Mouse (Mus musculus) embryonic facial prominence, embryonic 15.5 days (tissue): ENCODE data around the gene Kcne1l. TPM values are rescaled to one million over a fixed set of nuclear protein-coding genes. Genes with fewer than 3 reads are reported as not detected.
A peak's percentile ranks its signal among the peaks of the same experiment; 100 is the strongest.

Source experiments
- ATAC-seq: fragments of 200-750 bp; cut with Nextera tagmentation; 2 replicates; pipeline ENCODE4 v1.8.0; 2017; ENCODE audit warnings: low read depth, moderate TSS enrichment; ENCODE audit not compliant: insufficient number of reproducible peaks, low FRiP score, low TSS enrichment
- H3K27ac ChIP-seq: fragments of 300-500 bp; sonication (generic); replicated peaks from 2 replicates; pipeline ENCODE4 v1.5.1; 2015; ENCODE audit warnings: mild to moderate bottlenecking, inconsistent platforms
- H3K27me3 ChIP-seq: fragments of 300-500 bp; sonication (generic); 2 replicates; pipeline ENCODE4 v1.6.1; 2015; ENCODE audit warnings: inconsistent platforms
- H3K36me3 ChIP-seq: fragments of 300-500 bp; sonication (generic); 2 replicates; pipeline ENCODE4 v1.6.1; 2015; ENCODE audit warnings: mild to moderate bottlenecking, inconsistent platforms
- H3K4me1 ChIP-seq: fragments of 300-500 bp; sonication (generic); 2 replicates; pipeline ENCODE4 v1.6.1; 2015; ENCODE audit warnings: inconsistent platforms
- H3K4me2 ChIP-seq: fragments of 300-500 bp; sonication (generic); replicated peaks from 2 replicates; pipeline ENCODE4 v1.6.1; 2015; ENCODE audit warnings: mild to moderate bottlenecking, inconsistent platforms
- H3K4me3 ChIP-seq: fragments of 300-500 bp; sonication (generic); replicated peaks from 2 replicates; pipeline ENCODE4 v1.5.1; 2015; ENCODE audit warnings: mild to moderate bottlenecking, inconsistent platforms
- H3K9ac ChIP-seq: fragments of 300-500 bp; sonication (generic); 2 replicates; pipeline ENCODE4 v1.6.1; 2015; ENCODE audit warnings: inconsistent platforms
- H3K9me3 ChIP-seq: fragments of 300-500 bp; sonication (generic); replicated peaks from 2 replicates; pipeline ENCODE4 v1.6.1; 2016; ENCODE audit warnings: inconsistent platforms
- WGBS: fragments of 180-500 bp; shearing (Covaris S2); methylation state at CpG from one replicate; pipeline ENCODE4 v1.1.7; 2015; 5-methylcytosine and 5-hydroxymethylcytosine counted together
- polyA plus RNA-seq: library from polyadenylated mRNA; unstranded; fragments of >200 nt; fragmentation: Nextera tagmentation; extraction: Ambion mirVana; gene quantifications from 2 replicates; pipeline ENCODE4 v1.2.1, GENCODE M21; 2015

Kcne1l gene
- polyA plus RNA-seq: 28.2 and 30.7 TPM in 2 replicates

DNA sequence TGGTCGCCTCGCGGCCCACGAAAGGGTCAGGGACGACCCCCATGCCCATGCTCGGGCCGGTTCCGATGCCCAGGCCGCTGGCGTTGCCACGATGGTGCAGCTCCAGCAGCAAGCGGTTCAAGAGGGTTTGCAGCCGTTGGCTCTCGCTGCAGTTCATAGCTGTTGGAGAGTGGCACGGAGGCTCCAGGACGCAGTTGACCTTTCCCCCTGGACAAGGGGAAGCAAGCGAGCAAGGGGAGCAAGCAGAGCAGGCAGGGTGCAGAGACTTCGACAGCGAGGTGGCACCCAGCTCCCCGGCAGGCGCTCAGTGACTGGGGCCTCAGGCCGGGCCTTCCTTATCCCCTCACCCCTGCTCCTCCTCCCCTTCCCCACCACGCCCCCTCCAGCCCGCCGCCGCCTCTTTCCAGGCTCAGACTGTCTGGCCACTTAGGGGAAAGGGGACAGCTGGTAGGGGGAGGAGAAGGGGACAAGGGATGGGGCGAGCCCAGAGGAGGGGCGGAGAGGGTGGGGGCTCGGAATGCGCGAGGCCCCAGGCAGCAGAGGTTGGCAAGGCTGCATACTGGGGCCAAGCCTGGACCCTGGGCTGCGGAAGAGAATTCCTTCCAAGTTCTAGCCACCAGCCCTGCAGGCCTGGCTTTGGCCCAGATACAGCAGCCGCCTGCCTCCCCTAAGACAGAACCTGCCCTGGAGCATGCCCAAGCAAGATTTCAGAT is at the start of gene Kcne1l:
Kcne1l (minus strand) TSS at position 426 of the 713 bp plus-strand sequence.
- ATAC-seq: peak; percentile 79
- WGBS: 30% methylated on average over 28 of the region's 33 CpGs
- H3K36me3 ChIP-seq: no peaks in the 10 kb centered on the region
- no peaks in the 10 kb centered on the region for H3K9me3 ChIP-seq
- peak within 1 kb of the TSS; percentile 26 for H3K4me3 ChIP-seq
- H3K4me2 ChIP-seq: peak within 1 kb of the TSS; percentile 44
- H3K9ac ChIP-seq: 0 out of 2 replicates have a peak within 1 kb of the TSS, but pooled peaks have one; percentile 6
- H3K4me1 ChIP-seq: peaks cover 9% of the 10 kb centered on the region
- H3K27me3 ChIP-seq: peaks cover 35% of the 10 kb centered on the region
- no peak within 1 kb of the TSS for H3K27ac ChIP-seq

DNA sequence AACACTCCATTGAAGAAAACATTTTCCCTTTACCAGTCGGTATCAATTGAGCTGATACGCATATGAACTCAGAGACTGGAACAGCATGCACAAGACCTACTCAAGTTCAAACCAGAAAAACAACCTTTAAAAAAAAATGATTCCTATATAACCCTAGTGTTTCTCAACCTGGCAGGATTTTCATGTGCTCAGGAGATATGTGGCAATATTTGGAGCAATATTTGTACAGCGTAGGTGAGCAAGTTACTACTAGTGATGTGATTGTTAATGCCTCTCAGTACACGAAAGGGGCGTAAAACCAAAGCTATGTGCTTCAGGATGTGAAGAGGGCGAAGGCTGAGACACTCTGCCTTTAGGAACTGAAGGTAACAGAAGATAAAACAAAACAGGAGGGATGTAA is 30.1 kb upstream of the Kcne1l start:
- Histone ChIP-seq H3K36me3 (no peaks in the 10 kb centered on the region), H3K9me3 (no peaks in the 10 kb centered on the region), H3K4me2 (no peak overlapping the region), H3K4me3 (no peak overlapping the region), H3K27ac (no peak overlapping the region), H3K27me3 (no peaks in the 10 kb centered on the region), H3K4me1 (no peaks in the 10 kb centered on the region), H3K9ac (no peak overlapping the region)
- 87% methylated on average over 6 of the region's 6 CpGs for WGBS
- no peak for ATAC-seq

DNA sequence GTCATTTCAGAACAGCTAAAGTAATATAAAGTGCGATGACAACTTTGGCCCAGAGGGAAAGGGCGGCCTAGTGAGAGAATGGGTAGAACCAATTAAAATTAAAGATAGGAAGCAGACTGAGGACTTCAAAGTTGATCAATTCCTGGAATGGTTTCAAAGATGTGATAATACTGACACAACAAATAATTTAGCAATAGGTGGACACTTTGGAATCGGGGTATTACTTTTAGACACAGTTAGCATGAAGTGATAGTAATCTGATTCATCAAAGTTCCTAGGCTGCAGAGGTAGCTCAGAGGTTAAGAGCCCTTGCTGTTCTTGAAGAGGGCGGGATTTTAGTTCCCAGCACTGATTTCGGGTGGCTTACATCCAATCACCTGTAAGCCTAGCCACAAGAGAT is 29.4 kb upstream of the Kcne1l start:
- H3K27ac ChIP-seq: no peak overlapping the region
- no peaks in the 10 kb centered on the region for H3K27me3 ChIP-seq
- no peak overlapping the region for H3K4me3 ChIP-seq
- H3K4me2 ChIP-seq: no peak overlapping the region
- no peaks in the 10 kb centered on the region for H3K36me3 ChIP-seq
- no peaks in the 10 kb centered on the region for H3K4me1 ChIP-seq
- no peaks in the 10 kb centered on the region for H3K9me3 ChIP-seq
- ATAC-seq: no peak
- 74% methylated on average over 5 of the region's 5 CpGs for WGBS
- no peak overlapping the region for H3K9ac ChIP-seq

DNA sequence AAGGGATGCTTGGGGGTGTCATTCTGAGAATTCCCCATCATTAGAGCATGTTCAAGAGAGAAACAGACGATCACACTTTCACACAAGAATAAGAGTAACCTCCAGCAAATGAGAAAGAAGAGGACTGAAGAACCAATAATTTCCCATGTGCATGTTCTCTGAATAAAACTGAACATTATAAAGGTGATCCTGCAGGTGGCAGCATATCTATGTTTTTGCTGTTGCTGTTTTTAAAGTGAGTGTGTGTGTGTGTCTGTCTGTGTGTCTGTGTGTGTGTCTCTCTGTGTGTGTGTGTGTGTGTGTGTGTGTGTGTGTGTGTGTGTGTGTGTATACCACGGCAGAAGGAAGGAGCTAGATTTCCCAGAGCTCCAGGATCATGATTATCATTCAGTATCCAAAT is 19.7 kb upstream of the Kcne1l start:
- no peaks in the 10 kb centered on the region for H3K9me3 ChIP-seq
- H3K27me3 ChIP-seq: no peaks in the 10 kb centered on the region
- no peaks in the 10 kb centered on the region for H3K36me3 ChIP-seq
- no peak overlapping the region for H3K4me3 ChIP-seq
- H3K4me1 ChIP-seq: no peaks in the 10 kb centered on the region
- H3K27ac ChIP-seq: no peak overlapping the region
- no peak overlapping the region for H3K9ac ChIP-seq
- ATAC-seq: no peak
- WGBS: 76% methylated on average over 2 of the region's 2 CpGs
- no peak overlapping the region for H3K4me2 ChIP-seq

DNA sequence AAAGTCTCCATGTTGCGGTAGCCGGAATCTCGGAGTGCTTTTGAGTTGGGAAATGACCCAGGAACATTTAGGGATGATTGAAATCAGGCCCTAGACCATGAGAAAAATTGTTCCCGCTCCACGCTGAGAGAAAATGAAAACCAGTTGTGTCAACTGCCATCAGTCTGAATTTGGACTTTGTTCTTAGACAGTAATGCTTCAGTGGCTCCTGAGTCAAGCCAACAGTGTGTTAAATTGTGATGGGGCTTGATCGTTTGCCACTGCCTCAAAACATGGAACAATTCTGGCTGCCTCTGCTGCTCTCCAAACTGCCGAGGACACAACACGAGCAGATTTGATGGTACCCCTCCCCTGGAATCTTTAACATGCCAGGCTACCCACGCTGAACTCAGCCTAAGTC is 10.0 kb upstream of the Kcne1l start:
- H3K4me3 ChIP-seq: no peak overlapping the region
- H3K27me3 ChIP-seq: 0 out of 2 replicates have a peak, but pooled peaks cover 7% of the 10 kb centered on the region
- H3K4me1 ChIP-seq: no peaks in the 10 kb centered on the region
- no peak for ATAC-seq
- H3K9me3 ChIP-seq: no peaks in the 10 kb centered on the region
- no peak overlapping the region for H3K4me2 ChIP-seq
- no peaks in the 10 kb centered on the region for H3K36me3 ChIP-seq
- H3K27ac ChIP-seq: no peak overlapping the region
- whole genome bisulfite sequencing: 58% methylated on average over 9 of the region's 9 CpGs
- H3K9ac ChIP-seq: no peak overlapping the region

DNA sequence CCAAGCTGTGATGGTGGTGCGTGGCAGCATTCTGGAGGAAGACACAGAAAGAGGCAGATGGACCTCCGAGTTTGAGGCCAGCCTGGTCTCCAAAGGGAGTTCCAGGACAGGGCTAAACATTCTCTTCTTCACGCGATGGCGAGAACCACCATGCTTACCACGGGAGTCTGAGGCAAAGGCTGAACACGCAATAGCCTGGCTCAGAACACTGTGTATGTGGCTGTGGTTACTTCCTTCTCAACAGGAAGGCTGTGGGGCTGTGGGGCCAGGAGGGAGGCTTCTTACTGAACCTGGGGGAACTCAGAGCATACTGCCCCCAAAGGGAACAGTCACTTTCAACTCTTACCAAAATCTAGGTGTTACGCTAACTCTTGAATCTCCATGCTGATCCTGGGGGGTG is 9.2 kb upstream of the Kcne1l start:
- Histone ChIP-seq H3K4me2 (no peak overlapping the region), H3K4me3 (no peak overlapping the region), H3K9me3 (no peaks in the 10 kb centered on the region), H3K27me3 (0 out of 2 replicates have a peak, but pooled peaks cover 7% of the 10 kb centered on the region), H3K27ac (no peak overlapping the region), H3K36me3 (no peaks in the 10 kb centered on the region), H3K4me1 (no peaks in the 10 kb centered on the region), H3K9ac (no peak overlapping the region)
- 79% methylated on average over 8 of the region's 8 CpGs for WGBS
- no peak for ATAC-seq

DNA sequence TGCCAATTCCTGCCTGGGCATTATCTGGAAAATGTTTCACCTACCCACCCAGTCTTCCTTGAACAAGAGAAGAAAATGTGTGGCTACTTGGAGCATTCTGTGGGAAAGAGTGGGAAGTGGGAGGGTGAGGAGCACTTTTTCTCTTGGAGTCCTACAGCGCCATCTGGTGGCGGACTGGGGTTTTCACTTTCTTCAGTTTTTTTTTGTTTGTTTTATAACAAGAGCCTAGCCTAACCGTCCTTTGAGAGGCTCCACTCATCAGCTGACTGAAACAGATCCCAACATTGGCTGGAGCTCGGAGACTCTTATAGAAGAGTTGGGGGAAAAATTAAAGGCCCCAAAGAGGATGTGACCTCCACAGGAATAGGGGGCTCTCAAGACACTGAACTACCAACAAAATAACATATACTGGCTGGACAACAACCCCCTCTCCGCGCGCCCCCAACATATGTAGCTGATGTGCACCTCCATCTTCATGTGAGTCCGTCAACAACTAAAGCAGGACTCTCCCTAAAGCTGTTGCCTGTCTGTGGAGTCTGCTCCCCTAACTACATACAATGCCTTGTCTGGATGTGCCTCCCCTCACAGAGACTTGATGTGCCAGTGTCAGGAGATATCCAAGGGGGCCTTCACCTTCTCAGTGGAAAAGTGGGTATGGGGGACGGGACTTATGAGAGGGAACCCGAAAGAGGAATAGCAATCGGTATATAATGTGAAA is 8.4 kb upstream of the Kcne1l start:
- 50% methylated on average over 11 of the region's 11 CpGs for whole genome bisulfite sequencing
- Histone ChIP-seq H3K27me3 (0 out of 2 replicates have a peak, but pooled peaks cover 7% of the 10 kb centered on the region), H3K9ac (no peak overlapping the region), H3K9me3 (no peaks in the 10 kb centered on the region), H3K4me3 (no peak overlapping the region), H3K27ac (no peak overlapping the region), H3K36me3 (no peaks in the 10 kb centered on the region), H3K4me1 (no peaks in the 10 kb centered on the region), H3K4me2 (no peak overlapping the region)
- ATAC-seq: no peak

DNA sequence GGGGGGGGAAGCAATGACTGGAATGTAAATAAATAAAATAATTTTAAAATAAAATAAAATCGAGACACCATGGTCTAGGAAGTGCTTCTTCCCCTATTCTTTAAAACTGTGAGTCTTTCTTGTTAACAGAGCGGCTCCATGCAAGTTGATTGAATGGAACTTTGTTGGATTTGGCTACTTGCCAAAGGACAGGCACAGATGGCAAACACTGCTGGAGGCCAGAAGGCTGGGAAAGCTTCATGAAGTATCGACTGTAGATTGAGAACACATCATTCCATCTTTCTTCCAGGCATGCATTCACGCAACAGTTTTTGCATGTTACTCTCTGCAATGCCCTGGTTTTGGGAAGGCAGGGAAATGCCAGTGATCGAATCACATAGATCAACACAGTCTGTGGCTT is 4.3 kb upstream of the Kcne1l start:
- ATAC-seq: no peak
- Histone ChIP-seq H3K9ac (no peak overlapping the region), H3K4me1 (peaks cover 6% of the 10 kb centered on the region), H3K4me2 (no peak overlapping the region), H3K27me3 (peaks cover 24% of the 10 kb centered on the region), H3K27ac (no peak overlapping the region), H3K9me3 (no peaks in the 10 kb centered on the region), H3K36me3 (no peaks in the 10 kb centered on the region), H3K4me3 (no peak overlapping the region)
- 32% methylated on average over 5 of the region's 5 CpGs for WGBS

DNA sequence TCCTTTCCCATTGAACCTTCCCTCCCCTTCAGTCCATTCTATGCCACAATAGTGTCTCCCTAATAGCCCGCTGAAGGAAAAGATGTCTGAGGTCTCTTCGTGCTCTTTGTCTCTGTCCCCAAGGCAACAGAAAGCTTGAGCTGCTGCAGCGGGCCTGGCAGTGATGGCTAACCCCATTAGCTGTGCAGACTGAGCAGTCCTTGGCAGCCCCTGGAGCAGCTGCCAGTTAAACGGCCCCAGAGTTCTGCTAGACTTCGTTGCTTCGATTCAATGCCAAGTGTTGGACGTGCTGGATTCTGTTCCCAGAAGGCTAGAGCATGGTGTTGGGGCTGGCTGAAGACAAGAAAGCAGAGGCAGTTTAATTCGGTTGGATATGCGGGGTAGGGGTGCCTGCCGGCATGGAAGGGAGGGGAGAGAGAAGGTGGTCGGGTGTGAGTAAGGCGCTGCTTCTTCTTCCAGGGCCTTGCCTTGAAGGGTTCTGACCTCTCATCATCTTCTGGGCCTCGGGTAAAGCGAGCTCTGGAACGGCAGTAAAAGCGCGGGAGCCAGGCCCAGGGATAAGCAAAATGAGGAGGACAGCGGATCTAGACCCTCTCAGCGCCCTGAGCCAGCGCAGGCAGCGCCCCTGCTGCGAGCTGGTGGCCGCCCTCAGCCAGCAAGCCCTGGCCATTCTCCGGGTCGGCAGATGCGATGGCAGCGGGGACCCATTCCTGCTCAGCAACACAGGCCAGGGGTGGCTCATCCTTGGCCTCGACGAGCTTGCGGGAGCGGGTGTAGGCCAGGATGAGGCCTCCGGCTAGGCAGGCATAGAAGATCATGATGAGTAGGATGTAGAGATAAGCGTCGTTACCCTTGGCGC is 855 bp downstream of the Kcne1l start:
- Histone ChIP-seq H3K4me2 (peak overlapping the region; percentile 44), H3K36me3 (no peaks in the 10 kb centered on the region), H3K27me3 (peaks cover 35% of the 10 kb centered on the region), H3K4me1 (peaks cover 9% of the 10 kb centered on the region), H3K4me3 (peak overlapping the region; percentile 26), H3K9ac (0 out of 2 replicates have a peak overlapping the region, but pooled peaks have one; percentile 6), H3K27ac (no peak overlapping the region), H3K9me3 (no peaks in the 10 kb centered on the region)
- 29% methylated on average over 29 of the region's 35 CpGs for WGBS
- peak; percentile 43; the same call in 1 of the 2 replicates for ATAC-seq

DNA sequence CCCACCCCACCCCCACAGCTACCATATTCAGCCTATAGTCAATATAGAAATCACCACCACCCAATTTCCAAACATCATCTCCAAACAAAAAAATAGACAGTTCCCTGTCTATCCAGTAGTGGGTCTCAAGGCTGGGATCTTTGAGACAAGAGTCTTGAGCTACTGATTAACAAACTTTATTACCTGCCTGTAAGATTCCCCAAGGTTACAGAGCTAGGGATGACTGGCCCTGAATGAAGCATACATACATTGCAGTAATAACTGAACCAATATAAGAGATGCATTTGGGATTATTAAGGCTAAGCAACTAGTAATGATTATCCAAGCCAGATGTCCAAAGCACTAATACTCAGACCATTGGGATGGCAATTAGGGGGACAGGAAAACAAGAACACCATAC is 1.5 kb downstream of the Kcne1l start:
- Histone ChIP-seq H3K27ac (no peak overlapping the region), H3K36me3 (no peaks in the 10 kb centered on the region), H3K9me3 (no peaks in the 10 kb centered on the region), H3K9ac (no peak overlapping the region), H3K4me3 (no peak overlapping the region), H3K27me3 (peaks cover 35% of the 10 kb centered on the region), H3K4me2 (no peak overlapping the region), H3K4me1 (peaks cover 9% of the 10 kb centered on the region)
- no peak for ATAC-seq

DNA sequence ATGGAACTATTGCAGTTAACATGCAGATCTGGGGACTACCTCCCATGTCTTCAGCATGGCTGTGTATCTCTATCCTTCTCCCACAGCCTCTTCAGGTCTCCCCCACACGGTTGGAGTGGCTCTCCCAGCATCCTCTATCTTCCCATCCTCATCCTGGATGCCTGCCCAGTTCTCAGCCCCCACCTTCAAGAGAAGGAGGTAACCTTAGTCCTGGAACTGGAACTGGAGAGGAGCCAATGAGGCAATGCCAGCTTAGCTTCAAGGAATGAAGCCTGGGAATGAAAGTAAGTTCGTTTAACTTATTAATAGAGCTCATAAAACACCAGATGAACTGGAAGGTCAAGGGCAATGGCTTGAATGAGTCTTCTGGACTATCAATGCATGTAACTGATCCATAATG is 2.6 kb downstream of the Kcne1l start:
- Histone ChIP-seq H3K4me2 (no peak overlapping the region), H3K4me1 (peaks cover 9% of the 10 kb centered on the region), H3K4me3 (no peak overlapping the region), H3K36me3 (no peaks in the 10 kb centered on the region), H3K27ac (no peak overlapping the region), H3K27me3 (peaks cover 35% of the 10 kb centered on the region), H3K9me3 (no peaks in the 10 kb centered on the region), H3K9ac (no peak overlapping the region)
- 44% methylated on average over 2 of the region's 2 CpGs for WGBS
- ATAC-seq: no peak
